Mouse (Mus musculus): ENCODE data around the gene Prl2a1.
"Not testable (repeated sequence)": the region's sequence is repeated elsewhere in the genome, so short reads cannot be mapped to it uniquely, and the experiment has no call there.

Prl2a1 gene

GRCm38 (mm10) chr13:27801354-27801753 lies at the start of gene Prl2a1:
Gene Prl2a1 (plus strand): TSS chr13:27801654.
- DNase-seq (ENCODE audit: low read depth, low spot score), result no peak

GRCm38 (mm10) chr13:27780704-27781103 lies 20.8 kb upstream of the Prl2a1 start, which contains the start of gene Prl7c1:
Gene Prl7c1 (minus strand): TSS chr13:27780804.
- not testable (repeated sequence) for DNase-seq (ENCODE audit: low read depth, low spot score)

GRCm38 (mm10) chr13:27799303-27799702 lies 2.2 kb upstream of the Prl2a1 start:
- no peak for DNase-seq (ENCODE audit: low read depth, low spot score)

GRCm38 (mm10) chr13:27802765-27803164 lies 1.3 kb downstream of the Prl2a1 start:
- no peak for DNase-seq (ENCODE audit: low read depth, low spot score)

- DNase-seq (ENCODE audit: low read depth, low spot score), result no peak
Measured at GRCm38 (mm10) chr13:27849042-27849441, 47.6 kb downstream of the Prl2a1 start, which contains the start of gene Prl2c1. Gene Prl2c1 (plus strand): TSS chr13:27849342.
